Mouse (Mus musculus): ENCODE measurements around the gene Pigc. TPM values are rescaled to one million over a fixed set of nuclear protein-coding genes. Genes with fewer than 3 reads are reported as not detected.

Pigc gene
- polyA plus RNA-seq, 1 experiment, result not detected

GRCm38 (mm10) chr1:161980626-161981298 lies 11.8 kb downstream of the Pigc start:
- WGBS, result 85% methylated on average over 9 of the region's 9 CpGs
- TF ChIP-seq CTCF (IDR thresholded peaks at IDR 0.05; ENCODE audit: insufficient read depth, low read depth, low read length), result no peak
- no peak for TF ChIP-seq POLR2A (IDR thresholded peaks at IDR 0.05; ENCODE audit: insufficient read depth, low read depth, low read length)
- H3K4me1 ChIP-seq (ENCODE audit: control insufficient read depth, insufficient read depth, low read length), result 0 out of 2 replicates have a peak, but pooled peaks cover 6% of the 10 kb centered on the region
- H3K4me3 ChIP-seq (ENCODE audit: insufficient read depth, low read depth, low read length), result no peak overlapping the region
- H3K27ac ChIP-seq (ENCODE audit: insufficient read depth, low read depth, low read length), result no peak overlapping the region

GRCm38 (mm10) chr1:161983451-161983850 lies 14.5 kb downstream of the Pigc start:
- WGBS, result 62% methylated on average over 6 of the region's 6 CpGs
- H3K4me1 ChIP-seq (ENCODE audit: control insufficient read depth, insufficient read depth, low read length), result no peaks in the 10 kb centered on the region

GRCm38 (mm10) chr1:161983979-161984566 lies 15.1 kb downstream of the Pigc start:
- TF ChIP-seq POLR2A (IDR thresholded peaks at IDR 0.05; ENCODE audit: insufficient read depth, low read depth, low read length) (no peak), CTCF (IDR thresholded peaks at IDR 0.05; ENCODE audit: insufficient read depth, low read depth, low read length) (no peak)
- no peak overlapping the region for H3K27ac ChIP-seq (ENCODE audit: insufficient read depth, low read depth, low read length)
- H3K4me1 ChIP-seq (ENCODE audit: control insufficient read depth, insufficient read depth, low read length), result no peaks in the 10 kb centered on the region
- WGBS, result 63% methylated on average over 4 of the region's 4 CpGs
- H3K4me3 ChIP-seq (ENCODE audit: insufficient read depth, low read depth, low read length), result no peak overlapping the region

More at GRCm38 (mm10) chr1:161983451-161983850, 14.5 kb downstream of the Pigc start:
- no peak overlapping the region for H3K27ac ChIP-seq (ENCODE audit: insufficient read depth, low read depth, low read length)
- no peak overlapping the region for H3K4me3 ChIP-seq (ENCODE audit: insufficient read depth, low read depth, low read length)
- TF ChIP-seq CTCF (IDR thresholded peaks at IDR 0.05; ENCODE audit: insufficient read depth, low read depth, low read length) (no peak), POLR2A (IDR thresholded peaks at IDR 0.05; ENCODE audit: insufficient read depth, low read depth, low read length) (no peak)

- Histone ChIP-seq H3K4me1 (ENCODE audit: control insufficient read depth, insufficient read depth, low read length) (no peaks in the 10 kb centered on the region), H3K27ac (ENCODE audit: insufficient read depth, low read depth, low read length) (no peak overlapping the region), H3K4me3 (ENCODE audit: insufficient read depth, low read depth, low read length) (no peak overlapping the region)
- 79% methylated on average over 10 of the region's 10 CpGs for WGBS
- no peak for TF ChIP-seq CTCF (IDR thresholded peaks at IDR 0.05; ENCODE audit: insufficient read depth, low read depth, low read length)
- TF ChIP-seq POLR2A (IDR thresholded peaks at IDR 0.05; ENCODE audit: insufficient read depth, low read depth, low read length), result no peak
Observed at GRCm38 (mm10) chr1:161990684-161991578, 21.9 kb downstream of the Pigc start.

- WGBS, result 93% methylated on average over 11 of the region's 11 CpGs
Observed at GRCm38 (mm10) chr1:161991846-161992245, 22.9 kb downstream of the Pigc start.

GRCm38 (mm10) chr1:161992389-161992788 lies 23.4 kb downstream of the Pigc start:
- H3K4me1 ChIP-seq (ENCODE audit: control insufficient read depth, insufficient read depth, low read length), result no peaks in the 10 kb centered on the region
- no peak overlapping the region for H3K27ac ChIP-seq (ENCODE audit: insufficient read depth, low read depth, low read length)
- 91% methylated on average over 7 of the region's 7 CpGs for WGBS
- TF ChIP-seq POLR2A (IDR thresholded peaks at IDR 0.05; ENCODE audit: insufficient read depth, low read depth, low read length), result no peak
- no peak for TF ChIP-seq CTCF (IDR thresholded peaks at IDR 0.05; ENCODE audit: insufficient read depth, low read depth, low read length)
- no peak overlapping the region for H3K4me3 ChIP-seq (ENCODE audit: insufficient read depth, low read depth, low read length)

More at GRCm38 (mm10) chr1:161991846-161992245, 22.9 kb downstream of the Pigc start:
- no peak for TF ChIP-seq POLR2A (IDR thresholded peaks at IDR 0.05; ENCODE audit: insufficient read depth, low read depth, low read length)
- no peak for TF ChIP-seq CTCF (IDR thresholded peaks at IDR 0.05; ENCODE audit: insufficient read depth, low read depth, low read length)
- H3K27ac ChIP-seq (ENCODE audit: insufficient read depth, low read depth, low read length), result no peak overlapping the region
- no peaks in the 10 kb centered on the region for H3K4me1 ChIP-seq (ENCODE audit: control insufficient read depth, insufficient read depth, low read length)
- H3K4me3 ChIP-seq (ENCODE audit: insufficient read depth, low read depth, low read length), result no peak overlapping the region

GRCm38 (mm10) chr1:161998781-161999180 lies 29.8 kb downstream of the Pigc start:
- no peaks in the 10 kb centered on the region for H3K4me1 ChIP-seq (ENCODE audit: control insufficient read depth, insufficient read depth, low read length)
- no peak overlapping the region for H3K27ac ChIP-seq (ENCODE audit: insufficient read depth, low read depth, low read length)
- WGBS, result 76% methylated on average over 4 of the region's 4 CpGs
- H3K4me3 ChIP-seq (ENCODE audit: insufficient read depth, low read depth, low read length), result no peak overlapping the region
- TF ChIP-seq CTCF (IDR thresholded peaks at IDR 0.05; ENCODE audit: insufficient read depth, low read depth, low read length), result no peak
- no peak for TF ChIP-seq POLR2A (IDR thresholded peaks at IDR 0.05; ENCODE audit: insufficient read depth, low read depth, low read length)

- no peak overlapping the region for H3K27ac ChIP-seq (ENCODE audit: insufficient read depth, low read depth, low read length)
- WGBS, result 34% methylated on average over 5 of the region's 5 CpGs
- H3K4me3 ChIP-seq (ENCODE audit: insufficient read depth, low read depth, low read length), result no peak overlapping the region
- no peaks in the 10 kb centered on the region for H3K4me1 ChIP-seq (ENCODE audit: control insufficient read depth, insufficient read depth, low read length)
- TF ChIP-seq POLR2A (IDR thresholded peaks at IDR 0.05; ENCODE audit: insufficient read depth, low read depth, low read length) (no peak), CTCF (IDR thresholded peaks at IDR 0.05; ENCODE audit: insufficient read depth, low read depth, low read length) (no peak)
Observed at GRCm38 (mm10) chr1:161999338-161999737, 30.4 kb downstream of the Pigc start.
